Mouse (Mus musculus) limb, embryonic 10.5 days (tissue): ENCODE data around the gene Aldh1a3. TPM values are rescaled to one million over a fixed set of nuclear protein-coding genes. Genes with fewer than 3 reads are reported as not detected.

Source experiments
- DNase-seq: peaks from one replicate; pipeline ENCODE4 v3.0.0-alpha.2; 2017; ENCODE audit warnings: low spot score
- H3K27ac ChIP-seq: fragments of 300-500 bp; sonication (generic); 2 replicates; pipeline ENCODE4 v1.5.1; 2016; ENCODE audit warnings: mild to moderate bottlenecking
- H3K27me3 ChIP-seq: fragments of 300-500 bp; sonication (generic); 2 replicates; pipeline ENCODE4 v1.6.1; 2016; ENCODE audit warnings: low read depth, mild to moderate bottlenecking; ENCODE audit not compliant: poor library complexity, severe bottlenecking
- H3K36me3 ChIP-seq: fragments of 300-500 bp; sonication (generic); 2 replicates; pipeline ENCODE4 v1.6.1; 2016; ENCODE audit warnings: mild to moderate bottlenecking, moderate library complexity
- H3K4me1 ChIP-seq: fragments of 300-500 bp; sonication (generic); 2 replicates; pipeline ENCODE4 v1.6.1; 2016
- H3K4me3 ChIP-seq: fragments of 300-500 bp; sonication (generic); 2 replicates; pipeline ENCODE4 v1.5.1; 2016; ENCODE audit warnings: mild to moderate bottlenecking, moderate library complexity
- H3K9me3 ChIP-seq: fragments of 300-500 bp; sonication (generic); replicated peaks from 2 replicates; pipeline ENCODE4 v1.6.1; 2016; ENCODE audit warnings: mild to moderate bottlenecking
- WGBS: fragments of 180-500 bp; shearing (Covaris S2); methylation state at CpG from one replicate; pipeline ENCODE4 v1.1.7; 2016; 5-methylcytosine and 5-hydroxymethylcytosine counted together
- polyA plus RNA-seq: library from polyadenylated mRNA; unstranded; fragments of >200 nt; fragmentation: Nextera tagmentation; extraction: Ambion mirVana; gene quantifications from 2 replicates; pipeline ENCODE4 v1.2.1, GENCODE M21; 2016

The Aldh1a3 gene
- polyA plus RNA-seq, 1 experiment from 2014 or later, result 1.1 TPM

DNA sequence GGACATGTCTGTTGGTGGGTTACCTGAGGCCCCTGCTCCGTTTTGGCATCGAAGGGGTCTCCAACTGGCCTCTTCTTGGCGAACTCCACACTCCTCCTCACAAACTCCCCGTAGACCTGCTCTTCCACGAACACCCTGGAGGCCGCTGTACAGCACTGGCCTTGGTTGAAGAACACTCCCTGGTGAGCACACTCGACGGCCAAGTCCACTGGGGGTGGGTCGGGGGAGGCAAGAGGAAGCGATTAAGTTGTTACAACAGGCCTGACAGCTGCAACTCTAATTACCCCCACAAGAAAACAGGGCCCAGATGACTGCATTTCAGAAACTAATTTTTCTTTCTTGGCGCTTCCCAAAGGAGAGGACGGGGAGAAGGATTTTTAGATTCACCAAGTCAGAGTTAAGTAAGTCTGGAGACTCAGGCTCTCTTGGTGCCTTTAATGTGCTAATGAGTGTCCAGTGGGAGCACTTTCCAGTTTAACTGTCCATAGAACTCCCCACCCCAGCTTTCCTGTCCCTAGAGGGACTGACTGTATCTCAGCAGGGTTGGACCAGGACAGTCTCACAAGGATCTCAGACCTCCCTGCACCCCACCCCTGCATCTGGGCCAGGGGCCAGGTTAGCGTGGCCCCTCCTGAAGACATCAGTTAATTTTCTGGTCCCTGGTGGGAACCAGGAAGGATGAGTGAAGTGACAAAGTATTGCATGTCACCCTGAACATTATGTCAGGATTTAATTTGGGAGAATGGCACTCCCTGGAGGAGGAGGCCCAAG, 21.2 kb downstream of the Aldh1a3 start:
- Histone ChIP-seq H3K4me1 (peaks cover 35% of the 10 kb centered on the region), H3K36me3 (no peaks in the 10 kb centered on the region), H3K27me3 (peaks cover 10% of the 10 kb centered on the region; the same call in 1 of the 2 replicates), H3K9me3 (no peaks in the 10 kb centered on the region), H3K27ac (no peak overlapping the region), H3K4me3 (no peak overlapping the region)
- 51% methylated on average over 13 of the region's 13 CpGs for WGBS
- no peak for DNase-seq

DNA sequence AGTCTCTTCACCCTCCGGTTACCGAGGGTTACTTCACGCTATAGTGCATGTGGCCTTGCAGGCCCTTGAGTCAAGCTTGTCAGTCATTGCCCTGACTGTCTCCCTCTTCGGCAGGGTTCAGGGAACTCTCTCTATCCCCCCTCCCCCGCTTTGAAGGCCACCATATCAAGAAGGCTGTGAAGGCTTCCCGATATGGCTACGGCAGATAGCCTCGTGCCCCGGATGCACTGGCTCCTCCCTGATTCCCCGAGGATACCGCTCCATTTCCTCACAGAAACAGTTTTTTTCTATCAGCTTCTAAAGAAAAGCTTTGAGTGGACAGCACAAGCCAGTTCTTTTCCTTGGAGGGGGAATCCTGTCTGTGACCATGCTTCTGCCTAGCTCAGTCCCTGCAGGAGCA, 21.8 kb downstream of the Aldh1a3 start:
- DNase-seq, result no peak
- Histone ChIP-seq H3K4me3 (no peak overlapping the region), H3K27ac (no peak overlapping the region), H3K27me3 (peaks cover 9% of the 10 kb centered on the region; the same call in 1 of the 2 replicates), H3K9me3 (no peaks in the 10 kb centered on the region), H3K4me1 (peaks cover 35% of the 10 kb centered on the region), H3K36me3 (no peaks in the 10 kb centered on the region)
- 72% methylated on average over 11 of the region's 11 CpGs for WGBS

DNA sequence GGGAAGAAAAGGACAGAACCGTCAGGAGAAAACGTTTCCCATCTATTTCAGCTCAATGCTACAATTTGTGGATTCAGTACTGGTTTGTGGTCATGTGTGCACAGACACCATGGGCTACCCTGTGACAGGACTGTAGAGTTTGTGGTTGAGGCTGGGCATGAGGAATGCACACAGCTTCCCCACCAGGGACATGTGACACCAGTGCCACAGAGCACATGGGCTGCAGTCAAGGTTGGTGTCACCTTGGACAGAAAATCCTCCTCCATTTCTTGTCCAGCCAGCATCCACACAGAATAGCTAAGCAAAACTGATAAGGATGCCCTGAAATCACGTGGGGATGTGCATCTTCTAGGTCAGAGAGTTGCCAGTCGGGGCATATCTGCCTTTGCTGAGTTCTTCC, 22.5 kb downstream of the Aldh1a3 start:
- Histone ChIP-seq H3K36me3 (no peaks in the 10 kb centered on the region), H3K9me3 (no peaks in the 10 kb centered on the region), H3K27me3 (peaks cover 8% of the 10 kb centered on the region; the same call in 1 of the 2 replicates), H3K4me1 (peaks cover 33% of the 10 kb centered on the region), H3K27ac (no peak overlapping the region), H3K4me3 (no peak overlapping the region)
- no peak for DNase-seq
- 82% methylated on average over 4 of the region's 4 CpGs for WGBS

- no peak for DNase-seq
- Histone ChIP-seq H3K27me3 (peaks cover 8% of the 10 kb centered on the region; the same call in 1 of the 2 replicates), H3K4me1 (peaks cover 31% of the 10 kb centered on the region), H3K27ac (no peak overlapping the region), H3K36me3 (no peaks in the 10 kb centered on the region), H3K9me3 (no peaks in the 10 kb centered on the region), H3K4me3 (no peak overlapping the region)
- WGBS, result 59% methylated on average over 10 of the region's 10 CpGs
Observed at GRCm38 (mm10) chr7:66404141-66404540, 23.2 kb downstream of the Aldh1a3 start.

- Histone ChIP-seq H3K27me3 (peaks cover 8% of the 10 kb centered on the region; the same call in 1 of the 2 replicates), H3K36me3 (no peaks in the 10 kb centered on the region), H3K27ac (no peak overlapping the region), H3K4me3 (no peak overlapping the region), H3K4me1 (peaks cover 31% of the 10 kb centered on the region), H3K9me3 (no peaks in the 10 kb centered on the region)
- WGBS, result 91% methylated on average over 5 of the region's 5 CpGs
- DNase-seq, result no peak
Observed at GRCm38 (mm10) chr7:66402876-66403275, 24.4 kb downstream of the Aldh1a3 start.

DNA sequence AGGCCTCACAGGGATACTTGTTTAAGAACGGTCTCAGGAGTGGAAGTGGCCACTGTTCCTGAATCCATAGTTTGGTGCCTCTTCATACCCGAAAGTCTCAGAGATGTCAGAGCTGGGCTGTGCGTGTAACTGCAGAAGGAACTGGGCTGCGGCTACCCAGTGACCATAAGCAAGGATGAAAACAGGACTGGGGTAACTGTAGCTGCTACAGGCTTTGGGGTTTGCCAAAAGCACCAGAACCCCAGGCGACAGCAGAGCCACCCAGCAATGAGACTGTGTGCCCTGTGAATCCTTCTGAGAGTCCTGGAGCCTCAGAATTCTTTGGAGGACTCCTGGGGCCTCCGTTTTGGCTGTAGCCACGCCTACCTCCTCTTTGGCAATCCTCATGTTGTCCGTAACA, 25.7 kb downstream of the Aldh1a3 start:
- Histone ChIP-seq H3K4me1 (peaks cover 31% of the 10 kb centered on the region), H3K36me3 (no peaks in the 10 kb centered on the region), H3K27me3 (no peaks in the 10 kb centered on the region), H3K4me3 (no peak overlapping the region), H3K27ac (no peak overlapping the region), H3K9me3 (no peaks in the 10 kb centered on the region)
- WGBS, result 70% methylated on average over 8 of the region's 8 CpGs
- no peak for DNase-seq

DNA sequence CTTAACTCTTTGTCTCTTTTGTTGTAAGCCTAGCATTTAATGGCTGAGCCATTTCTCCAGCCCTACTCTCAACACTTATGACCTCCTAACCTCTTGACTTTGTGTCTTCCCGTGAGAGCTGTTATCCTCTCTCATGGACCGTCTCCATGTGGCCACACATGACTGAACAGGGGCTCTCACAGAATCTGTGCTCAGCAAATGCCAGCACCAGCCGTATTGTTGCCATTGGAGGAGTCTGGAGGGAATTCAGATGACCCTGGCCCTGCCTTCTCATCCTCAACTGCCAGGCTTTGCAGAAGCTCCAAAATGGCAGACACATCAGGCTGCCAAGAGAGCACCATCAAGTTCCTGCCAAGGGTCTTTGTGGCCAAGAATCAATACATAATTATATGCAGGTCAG, 30.0 kb downstream of the Aldh1a3 start:
- Histone ChIP-seq H3K27ac (no peak overlapping the region), H3K36me3 (no peaks in the 10 kb centered on the region), H3K4me3 (no peak overlapping the region), H3K4me1 (peaks cover 16% of the 10 kb centered on the region; the same call in 1 of the 2 replicates), H3K9me3 (no peaks in the 10 kb centered on the region), H3K27me3 (no peaks in the 10 kb centered on the region)
- 85% methylated on average over 3 of the region's 3 CpGs for WGBS
- no peak for DNase-seq

DNA sequence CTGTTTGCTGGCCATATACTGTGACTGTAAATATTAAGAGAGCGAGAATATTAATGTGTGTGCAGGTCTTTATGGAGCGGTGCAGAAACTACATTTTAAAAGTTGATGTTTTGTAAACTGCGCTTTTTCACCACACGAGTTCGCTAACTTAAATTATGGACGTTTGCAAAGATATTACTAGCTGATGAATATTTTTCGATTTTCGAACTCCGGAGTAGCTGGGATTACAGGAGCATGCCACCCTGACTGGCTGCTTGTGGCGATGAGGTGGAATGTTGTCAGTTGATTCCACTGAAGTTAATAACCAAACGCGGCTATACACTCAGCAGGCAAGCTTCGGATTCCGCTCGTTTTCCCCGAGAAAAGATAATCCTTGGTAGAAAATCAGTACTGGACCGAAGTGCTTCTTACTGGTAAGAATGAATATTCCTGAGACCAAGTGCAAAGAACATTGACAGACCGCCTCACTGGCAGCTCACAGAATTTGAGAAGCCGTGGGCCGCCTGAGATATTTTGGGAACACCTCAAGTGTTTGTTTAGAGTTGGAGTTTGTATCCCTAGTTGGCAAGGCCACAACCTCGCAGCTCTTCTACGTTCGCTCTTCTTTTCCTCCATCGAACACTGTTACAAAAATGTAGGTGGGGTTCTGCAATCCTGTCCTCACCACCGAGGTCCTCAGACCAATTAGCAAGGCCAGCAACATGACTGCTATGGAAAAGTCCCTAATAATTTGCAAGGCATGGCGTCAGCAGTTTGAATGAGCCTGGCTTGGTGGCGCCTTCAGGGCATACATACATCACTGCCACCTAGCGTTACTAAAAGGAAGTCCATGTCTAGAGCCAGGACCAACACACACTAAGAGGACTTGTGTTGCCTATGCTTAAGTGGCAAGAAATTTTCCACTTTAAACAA, 38.4 kb downstream of the Aldh1a3 start:
- Histone ChIP-seq H3K27me3 (no peaks in the 10 kb centered on the region), H3K9me3 (no peaks in the 10 kb centered on the region), H3K36me3 (no peaks in the 10 kb centered on the region), H3K27ac (peak overlapping the region; percentile 90), H3K4me3 (peak overlapping the region; percentile 67), H3K4me1 (peaks cover 27% of the 10 kb centered on the region)
- DNase-seq, result peak; percentile 68
- WGBS, result 14% methylated on average over 28 of the region's 28 CpGs

DNA sequence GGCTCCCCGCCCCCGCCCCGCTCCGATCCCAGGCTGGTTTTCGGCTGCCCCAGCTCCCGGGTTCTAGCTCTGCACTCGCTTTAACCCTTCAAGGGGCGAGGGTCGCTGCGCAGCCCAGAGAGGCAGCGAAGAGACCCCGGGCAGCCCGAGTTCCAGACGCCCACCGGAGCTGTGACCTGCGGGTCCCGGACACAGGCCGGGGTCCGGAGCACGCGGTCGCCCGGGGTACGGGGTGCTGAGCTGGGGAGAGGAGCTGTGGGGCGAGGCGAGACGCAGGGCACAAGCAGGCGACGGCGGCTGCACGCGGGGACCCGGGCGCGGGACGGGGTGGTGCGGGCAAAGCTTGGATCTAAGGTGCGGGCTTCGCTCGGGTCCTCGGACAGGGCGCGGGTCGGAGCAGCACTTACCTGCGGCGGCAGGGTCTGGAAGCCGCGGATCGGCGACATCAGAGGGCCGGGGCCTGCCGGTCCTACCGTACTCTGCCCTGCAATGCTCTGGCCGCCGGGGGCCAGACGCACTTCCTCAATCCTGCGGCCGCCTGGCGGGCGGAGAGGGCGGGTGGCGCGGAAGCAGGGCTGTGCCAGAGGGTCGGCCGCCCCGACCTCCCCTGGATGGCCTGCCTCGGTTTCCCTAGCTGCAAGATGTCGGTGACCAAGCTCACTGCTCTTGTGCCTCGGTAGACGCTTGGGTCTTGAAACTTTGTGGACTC, 39.4 kb downstream of the Aldh1a3 start, which contains the start of gene Lrrk1:
TSS of gene Lrrk1 (minus strand) at position 538 of the 709 bp plus-strand sequence.
- under 1% methylated on average over 70 of the region's 70 CpGs for WGBS
- DNase-seq, result peak; percentile 86
- peak within 1 kb of the TSS; percentile 90 for H3K27ac ChIP-seq

DNA sequence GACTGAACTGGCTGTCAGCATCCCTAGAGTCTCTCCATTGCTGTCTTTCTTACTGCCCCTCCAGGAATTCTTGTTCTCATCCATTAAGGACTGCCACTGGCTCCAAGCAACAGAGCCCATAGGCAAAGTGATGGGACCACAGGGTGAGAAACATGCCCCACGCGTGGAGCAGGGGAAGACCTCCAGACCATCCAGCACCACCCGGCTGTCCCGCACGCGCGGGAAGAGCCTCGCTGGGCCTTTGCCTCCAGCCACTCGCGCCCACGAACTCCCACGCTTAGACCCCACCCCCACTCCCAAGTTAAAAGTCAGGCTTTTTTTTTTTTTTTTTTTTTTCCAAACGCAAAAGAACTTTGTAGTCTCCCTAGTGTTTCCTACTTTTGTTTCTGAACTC, 39.9 kb downstream of the Aldh1a3 start:
- Histone ChIP-seq H3K36me3 (no peaks in the 10 kb centered on the region), H3K9me3 (no peaks in the 10 kb centered on the region), H3K4me1 (peaks cover 22% of the 10 kb centered on the region), H3K4me3 (peak overlapping the region; percentile 67), H3K27me3 (no peaks in the 10 kb centered on the region), H3K27ac (peak overlapping the region; percentile 90)
- 2% methylated on average over 13 of the region's 13 CpGs for WGBS
- peak; percentile 46 for DNase-seq

More for the DNA sequence above, 39.4 kb downstream of the Aldh1a3 start, which contains the start of gene Lrrk1:
- peak within 1 kb of the TSS; percentile 67 for H3K4me3 ChIP-seq
- peaks cover 27% of the 10 kb centered on the region for H3K4me1 ChIP-seq
- no peaks in the 10 kb centered on the region for H3K9me3 ChIP-seq
- H3K36me3 ChIP-seq, result no peaks in the 10 kb centered on the region
- no peaks in the 10 kb centered on the region for H3K27me3 ChIP-seq

- H3K27ac ChIP-seq, result no peak overlapping the region
- H3K9me3 ChIP-seq, result no peaks in the 10 kb centered on the region
- no peaks in the 10 kb centered on the region for H3K27me3 ChIP-seq
- no peak for DNase-seq
- peaks cover 12% of the 10 kb centered on the region for H3K4me1 ChIP-seq
- 95% methylated on average over 6 of the region's 6 CpGs for WGBS
- H3K36me3 ChIP-seq, result no peaks in the 10 kb centered on the region
- H3K4me3 ChIP-seq, result no peak overlapping the region
Observed at GRCm38 (mm10) chr7:66386411-66386810, 40.9 kb downstream of the Aldh1a3 start.

DNA sequence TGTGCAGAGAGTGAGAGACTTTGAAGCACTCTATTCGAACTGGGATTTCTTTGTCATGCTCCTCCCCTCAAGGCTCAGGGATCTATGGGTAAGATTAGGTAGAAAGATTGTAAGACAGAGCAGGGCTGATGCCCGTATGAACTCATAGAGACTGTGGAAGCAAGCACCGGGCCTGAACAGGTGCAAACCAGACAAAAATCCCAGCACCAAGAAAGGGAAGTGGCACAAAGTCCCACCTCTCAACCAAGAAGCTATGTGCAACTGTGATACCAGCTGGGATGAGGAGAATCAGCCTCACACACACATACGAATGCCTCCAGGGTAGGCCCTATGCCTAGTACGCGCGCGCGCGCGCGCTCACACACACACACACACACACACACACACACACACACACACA, 41.5 kb downstream of the Aldh1a3 start:
- peaks cover 12% of the 10 kb centered on the region for H3K4me1 ChIP-seq
- no peak overlapping the region for H3K27ac ChIP-seq
- H3K36me3 ChIP-seq, result no peaks in the 10 kb centered on the region
- H3K4me3 ChIP-seq, result no peak overlapping the region
- no peaks in the 10 kb centered on the region for H3K27me3 ChIP-seq
- H3K9me3 ChIP-seq, result no peaks in the 10 kb centered on the region
- WGBS, result 97% methylated on average over 12 of the region's 12 CpGs
- DNase-seq, result no peak
